Mouse (Mus musculus) kidney, postnatal 25 days (tissue): ENCODE results near the gene Frmd4a.
A peak's percentile ranks its signal among the peaks of the same experiment; 100 is the strongest.

ENCODE experiments used
- DNase-seq, 2 experiments: peaks; one replicate each; pipeline ENCODE4 v3.0.0; 2021; ENCODE audit warnings: mixed read lengths in 2 of 2

Frmd4a gene

GRCm38 (mm10) chr2:4142221-4142950 is 124.9 kb downstream of the Frmd4a start:
- DNase-seq = no peak

- DNase-seq = no peak
Measured at GRCm38 (mm10) chr2:4144424-4144823, 126.9 kb downstream of the Frmd4a start.

GRCm38 (mm10) chr2:4152521-4153040 is 135.1 kb downstream of the Frmd4a start:
- DNase-seq = no peak

DNA sequence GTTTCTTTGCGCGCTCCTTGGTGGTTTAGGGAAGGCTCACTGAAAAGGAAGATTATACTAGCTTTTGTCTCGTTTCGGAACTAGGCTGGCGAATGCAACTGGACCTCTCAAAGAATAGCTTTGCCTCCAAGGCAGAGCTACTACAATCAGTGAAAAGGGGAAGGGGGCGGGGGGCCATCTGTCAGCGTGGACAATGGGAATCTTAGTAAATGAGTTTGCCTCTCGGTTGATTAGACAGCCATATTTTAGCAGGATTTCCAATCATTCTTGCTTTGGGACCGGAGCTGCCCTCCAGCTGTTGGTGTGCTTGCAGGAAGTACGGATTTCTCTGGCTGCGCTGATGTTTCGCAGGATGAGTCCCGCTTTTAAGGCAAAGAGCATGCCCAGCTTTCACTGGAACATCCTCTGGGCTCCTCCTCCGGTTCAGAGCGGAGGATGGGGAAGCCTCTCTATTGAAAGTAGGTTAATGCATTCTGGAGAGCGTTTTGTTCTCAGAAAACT is 135.7 kb downstream of the Frmd4a start:
- peak in 1 of 2 experiments; percentile 9 for DNase-seq

- no peak for DNase-seq
Measured at GRCm38 (mm10) chr2:4154036-4154653, 136.6 kb downstream of the Frmd4a start.

DNA sequence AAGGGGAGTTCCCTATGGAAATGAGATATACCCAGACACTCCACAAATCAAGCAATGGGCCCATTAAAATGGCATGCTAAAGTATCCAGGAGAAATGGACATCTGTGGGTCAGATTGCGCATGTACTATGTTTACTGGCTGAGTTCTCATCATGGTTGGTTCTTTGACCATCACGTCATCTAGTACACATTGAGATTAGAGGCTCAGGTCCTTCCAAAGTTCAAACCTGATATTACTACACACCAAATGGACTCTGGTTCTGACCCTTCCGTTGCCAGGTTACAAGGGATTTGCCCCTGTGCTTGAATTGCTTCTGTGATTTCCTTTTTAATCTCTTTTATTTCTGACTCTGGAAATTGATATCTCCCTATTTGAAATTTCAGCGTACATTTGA is 137.1 kb downstream of the Frmd4a start:
- DNase-seq = no peak

DNA sequence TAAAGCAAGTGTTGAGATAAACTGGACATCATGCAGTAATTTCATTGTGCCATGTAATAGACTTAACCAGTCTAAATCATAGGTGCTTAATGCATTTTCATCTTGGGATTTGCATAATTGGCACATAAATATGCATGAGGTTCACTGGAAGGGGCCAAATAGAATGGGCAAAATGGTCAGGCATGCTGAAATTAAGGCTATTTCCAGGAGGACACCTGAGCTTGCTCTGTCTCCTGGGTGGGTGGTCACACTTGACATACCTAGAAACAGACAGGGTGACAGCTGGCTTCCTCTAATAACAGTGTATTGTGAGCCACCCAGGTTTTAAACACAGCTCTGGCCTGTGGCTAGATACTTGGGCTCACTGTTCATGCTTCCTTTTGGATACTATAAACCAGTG is 137.9 kb downstream of the Frmd4a start:
- DNase-seq = no peak

DNA sequence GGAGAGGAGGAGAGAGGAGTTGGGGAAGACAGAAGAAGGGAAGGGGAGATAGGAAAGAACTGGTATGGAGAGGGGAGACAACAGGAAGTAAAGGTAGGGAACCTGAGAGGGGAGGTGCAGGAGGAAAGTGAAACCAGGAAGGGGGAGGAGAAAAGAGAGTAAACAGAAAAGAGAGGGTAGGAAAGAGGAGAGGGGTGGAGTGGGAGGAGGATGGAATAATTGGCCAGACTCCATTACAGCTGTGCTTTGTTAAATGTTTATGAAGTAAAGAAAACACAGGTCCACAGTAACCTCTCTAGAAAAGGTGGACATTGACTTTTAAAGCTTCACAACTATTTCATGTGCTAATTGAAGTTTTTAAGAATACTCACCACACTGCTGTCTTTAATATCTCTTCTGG is 139.0 kb downstream of the Frmd4a start:
- DNase-seq = no peak

- no peak for DNase-seq
Measured at GRCm38 (mm10) chr2:4157396-4157795, 139.9 kb downstream of the Frmd4a start.

DNA sequence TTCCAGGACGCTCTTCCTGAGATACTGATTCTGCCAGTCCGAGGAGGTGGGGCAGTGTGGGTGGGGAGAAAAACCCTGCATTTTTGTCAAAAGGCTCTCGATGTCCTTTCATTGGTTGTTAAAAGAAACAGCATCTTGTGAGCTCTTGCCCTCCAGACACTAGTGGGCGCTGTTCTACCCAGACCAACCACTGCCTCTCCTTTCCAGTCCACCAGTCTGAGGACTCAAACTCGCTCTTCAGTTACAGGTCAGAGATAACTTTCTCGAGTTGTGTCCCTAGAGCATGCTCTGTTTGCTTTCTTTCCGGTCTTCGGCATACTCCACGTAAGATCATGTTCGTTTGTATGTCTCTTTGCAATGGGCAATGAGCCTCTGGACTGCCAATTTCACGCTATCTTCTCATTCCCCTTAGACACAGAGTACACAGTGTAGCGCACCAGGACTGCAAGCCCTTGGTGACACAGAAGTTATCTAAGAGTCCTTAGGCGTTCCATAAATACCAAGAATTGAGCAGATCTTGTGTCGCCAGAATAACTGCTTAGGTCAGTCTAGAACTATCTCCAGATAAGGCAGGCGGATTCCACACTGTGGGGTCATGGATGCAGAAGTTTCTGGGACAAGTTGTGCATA is 142.2 kb downstream of the Frmd4a start:
- no peak for DNase-seq

DNA sequence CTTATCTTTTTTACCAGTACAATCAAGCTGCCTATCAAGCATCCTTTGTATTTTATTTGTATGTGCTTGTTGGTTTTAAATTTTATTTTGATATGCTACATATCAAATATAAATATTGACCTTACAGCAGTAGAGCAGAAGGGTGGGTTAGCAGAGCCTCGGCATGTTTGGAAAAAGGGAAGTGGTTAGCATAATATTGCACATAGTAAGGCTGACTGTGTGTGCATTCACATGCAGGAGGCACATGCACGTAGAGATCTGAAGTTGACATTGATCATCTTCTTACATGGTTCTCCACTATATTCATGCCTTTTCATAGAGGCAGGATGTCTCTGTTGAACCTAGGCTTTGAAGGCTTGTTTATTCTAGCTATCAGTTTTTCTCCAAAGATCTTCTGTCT is 148.7 kb downstream of the Frmd4a start:
- no peak for DNase-seq

DNA sequence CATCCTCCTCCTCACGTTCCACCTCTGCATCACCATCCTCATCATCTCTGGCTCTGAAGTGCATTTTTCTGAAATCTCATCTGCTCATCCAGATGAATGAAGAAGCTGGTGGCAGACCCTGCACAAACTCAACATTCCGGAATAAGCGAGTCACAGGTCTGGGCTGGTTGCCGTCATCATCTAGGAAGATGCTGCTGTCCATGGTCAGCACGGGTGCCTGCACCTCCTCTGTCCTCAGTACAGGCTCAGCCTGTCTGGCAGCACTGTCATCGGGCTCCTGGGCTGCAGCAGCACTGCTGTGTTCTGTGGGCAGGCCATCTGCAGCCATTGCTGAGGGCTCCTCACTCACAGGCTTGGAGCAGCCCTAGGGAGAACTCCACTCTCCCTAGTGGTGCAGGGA is 149.6 kb downstream of the Frmd4a start:
- no peak for DNase-seq

- DNase-seq = no peak
Measured at GRCm38 (mm10) chr2:4169726-4170125, 152.2 kb downstream of the Frmd4a start.

DNA sequence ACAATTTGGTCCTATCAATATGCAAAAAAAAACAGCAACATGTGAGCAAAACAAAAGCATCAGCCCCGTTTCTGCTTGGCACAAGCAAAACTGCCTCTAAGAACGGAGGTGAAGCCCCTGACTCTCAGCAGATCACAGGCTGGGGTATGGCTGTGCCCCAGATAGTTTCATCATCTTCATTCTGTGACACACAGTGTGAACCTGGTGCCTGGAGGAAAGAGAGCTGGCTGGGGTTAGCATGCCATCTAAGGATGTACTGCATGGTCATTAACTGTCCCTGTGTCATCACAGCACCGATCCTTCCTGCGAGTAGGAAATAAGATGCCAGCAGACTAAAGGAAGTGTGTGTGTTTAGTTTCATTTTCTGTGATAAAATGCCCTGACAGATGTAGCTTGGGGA is 152.7 kb downstream of the Frmd4a start:
- no peak for DNase-seq

GRCm38 (mm10) chr2:4184991-4185390 is 167.5 kb downstream of the Frmd4a start:
- no peak for DNase-seq

DNA sequence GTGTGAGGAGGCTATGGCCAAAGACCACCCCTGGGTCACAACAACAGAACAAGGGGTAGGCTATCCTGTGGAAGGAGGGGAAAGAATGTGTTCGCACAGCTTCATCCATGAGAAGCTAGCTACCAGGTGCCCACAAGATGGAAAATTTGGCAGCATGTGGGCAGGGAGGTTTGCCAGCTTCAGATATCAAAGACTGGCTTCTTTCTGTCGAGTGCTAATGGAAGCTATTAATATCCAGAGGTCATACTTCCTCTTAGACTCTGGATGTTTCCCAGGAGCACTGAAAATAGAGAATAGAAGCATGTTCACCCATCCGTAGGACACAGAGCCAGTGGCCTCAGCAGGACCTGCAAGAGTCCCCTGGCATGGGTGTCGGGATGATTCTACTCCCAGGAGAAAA is 170.0 kb downstream of the Frmd4a start:
- no peak for DNase-seq

- no peak for DNase-seq
Measured at GRCm38 (mm10) chr2:4188303-4188702, 170.8 kb downstream of the Frmd4a start.

DNA sequence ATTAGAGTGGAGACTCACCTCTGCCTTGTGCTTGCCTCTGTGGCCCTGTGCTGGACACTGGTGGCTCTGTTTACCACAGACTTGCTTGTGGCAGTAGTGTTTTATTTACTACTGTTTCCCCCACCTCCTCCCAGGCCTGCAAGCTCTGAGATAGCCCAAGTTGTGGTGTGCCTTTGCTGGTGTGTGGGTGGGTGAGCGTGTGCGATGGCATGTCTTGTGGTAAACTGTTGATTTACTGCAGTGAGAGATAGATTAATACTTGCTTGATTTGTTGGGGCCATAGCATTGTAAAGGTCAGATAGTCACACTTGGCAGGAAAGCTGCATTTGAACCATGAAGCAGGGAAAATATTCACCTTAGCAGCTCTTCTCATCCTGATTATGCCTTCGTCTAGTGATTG is 172.8 kb downstream of the Frmd4a start:
- DNase-seq = no peak

GRCm38 (mm10) chr2:4190995-4191394 is 173.5 kb downstream of the Frmd4a start:
- DNase-seq = no peak

- no peak for DNase-seq
Measured at GRCm38 (mm10) chr2:4193206-4193605, 175.7 kb downstream of the Frmd4a start.

GRCm38 (mm10) chr2:4194324-4195014 is 177.0 kb downstream of the Frmd4a start:
- DNase-seq = no peak

DNA sequence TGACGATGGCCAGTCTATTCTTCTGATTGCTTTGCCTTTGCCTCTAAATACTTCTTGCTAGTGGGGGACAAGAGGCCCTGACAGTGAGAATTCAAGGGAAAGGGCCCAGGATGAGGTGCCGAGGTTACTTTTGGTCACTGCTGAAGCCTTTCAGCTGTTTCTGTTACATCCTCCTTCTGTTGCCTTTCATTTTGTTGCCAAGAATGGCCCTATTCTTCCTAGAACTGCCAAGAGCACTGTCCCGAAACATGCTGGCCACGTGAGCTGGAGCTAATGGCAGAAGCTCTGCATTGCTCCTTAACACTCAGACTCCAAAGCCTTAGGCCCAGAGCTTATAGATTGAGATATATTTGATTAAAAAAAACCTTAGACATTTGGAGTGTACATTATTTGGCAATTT is 178.5 kb downstream of the Frmd4a start:
- no peak for DNase-seq

DNA sequence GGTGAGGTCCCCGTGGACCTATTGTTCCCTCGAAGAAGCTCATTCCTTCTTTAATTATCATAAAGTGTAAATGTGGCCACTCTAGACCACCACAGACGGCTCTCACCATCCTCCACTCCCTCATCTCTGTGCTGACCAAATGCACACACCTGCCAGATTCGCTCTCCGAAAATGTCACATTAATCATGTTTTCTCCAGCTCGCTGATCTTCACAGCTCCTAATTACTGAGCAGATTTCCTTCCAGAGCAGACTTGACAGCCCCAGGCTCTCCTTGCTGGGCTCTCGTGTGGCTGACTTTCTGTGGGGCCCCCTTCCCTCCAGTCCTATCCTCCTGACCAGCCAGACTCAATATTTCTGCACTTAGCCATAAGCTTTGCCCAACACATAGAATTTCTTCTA is 191.7 kb downstream of the Frmd4a start:
- DNase-seq = no peak
